ENCODE assay signal across 13 mouse cellular contexts in the genomic region with DNA sequence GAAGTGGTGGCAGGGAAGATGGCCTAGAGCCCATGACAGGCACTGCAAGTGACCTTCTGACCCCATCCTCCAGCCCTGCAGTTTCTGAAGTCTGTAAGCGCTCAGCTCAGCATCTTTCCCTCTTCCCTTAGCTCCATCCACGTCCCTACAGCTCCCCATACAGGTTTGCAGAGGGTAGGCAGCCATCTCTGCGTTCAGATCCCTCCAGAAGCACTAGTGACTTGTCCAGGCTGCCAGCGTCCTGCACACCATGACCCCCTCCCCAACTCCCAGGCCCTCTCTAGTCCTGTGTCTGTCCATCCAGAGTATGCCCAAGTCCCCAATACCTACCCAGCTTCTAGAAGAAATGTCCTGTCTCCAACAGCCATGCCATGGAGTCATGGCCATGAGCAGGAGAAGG. TPM values are rescaled to one million over a fixed set of nuclear protein-coding genes. Genes with fewer than 3 reads are reported as not detected.
A peak's percentile ranks its signal among the peaks of the same experiment; 100 is the strongest.
DNase-seq lines count a peak whose midpoint lies in the region; ATAC-seq and TF ChIP-seq lines count a peak whose summit lies in the region.
"Had no signal": no experiment of that assay in that cellular context is flagged by ENCODE, and none has a peak within 500 bp of the region (broad histone marks: within the 10 kb centered on the region; RNA-seq: fewer than 3 reads in every experiment).

No protein-coding gene starts in this region.

- no peak for ATAC-seq in megakaryocyte, adult 5-6 weeks (ENCODE audit: poor library complexity, severe bottlenecking)

- peaks cover 2% of the 10 kb centered on the region; the same call in 1 of the 2 replicates for H3K79me2 ChIP-seq in heart, adult 2 months (replicated peaks; ENCODE audit: control insufficient read depth, insufficient read depth, low read length)

- H3K4me1 ChIP-seq in heart, adult 2 months (ENCODE audit: control insufficient read depth, insufficient read depth, low read length) = peaks cover 23% of the 10 kb centered on the region
- H3K4me1 ChIP-seq in megakaryocyte, embryonic 14.5 days = peaks cover 93% of the 10 kb centered on the region
- H3K4me1 ChIP-seq in embryonic fibroblast, embryonic 13.5 days (ENCODE audit: control insufficient read depth, insufficient read depth, low read length) = peaks cover 15% of the 10 kb centered on the region

- no peak overlapping the region for H3K4me3 ChIP-seq in heart, adult 2 months
- H3K4me3 ChIP-seq in megakaryocyte, embryonic 14.5 days (replicated peaks) = peak overlapping the region; percentile 14
- no peak overlapping the region for H3K4me3 ChIP-seq in embryonic fibroblast, embryonic 13.5 days (ENCODE audit: insufficient read depth, low read length)
- H3K4me3 ChIP-seq: embryonic facial prominence, embryonic 13.5 days had no signal

- H3K27me3 ChIP-seq in heart, adult 2 months (ENCODE audit: control insufficient read depth, insufficient read depth, low read length) = no peaks in the 10 kb centered on the region
- no peaks in the 10 kb centered on the region for H3K27me3 ChIP-seq in megakaryocyte, embryonic 14.5 days (replicated peaks)
- H3K27me3 ChIP-seq: embryonic facial prominence, embryonic 13.5 days had no signal

- 67% methylated on average over 4 of the region's 4 CpGs for WGBS in heart, adult 2 months

- TF ChIP-seq POLR2A in heart, adult 2 months (IDR thresholded peaks at IDR 0.05; ENCODE audit: insufficient read depth, low read depth, low read length) = no peak
- no peak for TF ChIP-seq POLR2A in embryonic fibroblast, embryonic 13.5 days (IDR thresholded peaks at IDR 0.05; ENCODE audit: low read depth, low read length)

- TF ChIP-seq EP300 in heart, adult 2 months (IDR thresholded peaks at IDR 0.05; ENCODE audit: insufficient read depth, low read depth, low read length) = no peak

- no peak for DNase-seq in heart, adult 2 months
- no peak for DNase-seq in heart, postnatal 4 days
- peak; percentile 46 for DNase-seq in NIH3T3 (ENCODE audit: low read depth)
- no peak for DNase-seq in gastrocnemius, postnatal 25 days
- DNase-seq in B cell, adult 2 months = no peak
- DNase-seq: lung, postnatal 14 days; thymus, adult 18-20 months had no signal

- H3K36me3 ChIP-seq in heart, adult 2 months (ENCODE audit: control insufficient read depth, insufficient read depth, low read length) = no peaks in the 10 kb centered on the region
- peaks cover 72% of the 10 kb centered on the region for H3K36me3 ChIP-seq in megakaryocyte, embryonic 14.5 days (replicated peaks; ENCODE audit: low read length)
- H3K36me3 ChIP-seq: embryonic facial prominence, embryonic 13.5 days had no signal

- TF ChIP-seq CTCF in heart, adult 2 months (IDR thresholded peaks at IDR 0.05) = peak; percentile 41
- TF ChIP-seq CTCF in embryonic fibroblast, embryonic 13.5 days (IDR thresholded peaks at IDR 0.05; ENCODE audit: borderline replicate concordance, insufficient read depth, low read length) = no peak; the same call in 1 of the 2 replicates

- no peaks in the 10 kb centered on the region for H3K9me3 ChIP-seq in megakaryocyte, embryonic 14.5 days
- H3K9me3 ChIP-seq: embryonic facial prominence, embryonic 13.5 days had no signal

- no peak overlapping the region for H3K27ac ChIP-seq in heart, adult 2 months
- peak overlapping the region; percentile 8; the same call in 1 of the 2 replicates for H3K27ac ChIP-seq in embryonic fibroblast, embryonic 13.5 days (ENCODE audit: insufficient read depth, low read length)
- H3K27ac ChIP-seq: embryonic facial prominence, embryonic 13.5 days; kidney, postnatal 0 days had no signal

- intact Hi-C loops in heart, adult 2 months (cut with DNase I) = no loop called here

- H3K9ac ChIP-seq in heart, adult 2 months (ENCODE audit: low read depth, low read length) = no peak overlapping the region
- H3K9ac ChIP-seq: embryonic facial prominence, embryonic 13.5 days had no signal

RNA-seq across cellular contexts. Expression of gene Mapkapk3, which starts 11.6 kb away (rescaled TPM):
- 10 to 100 TPM; 29.0 to 36.0 TPM for total RNA-seq in heart, adult 2 months (2021)
- polyA plus RNA-seq in heart, adult 2 months (2012; rRNA removed) = 26.1 and 40.8 TPM in 2 replicates
- total RNA-seq in heart, postnatal 4 days (2021) = 10 to 100 TPM; 18.3 to 18.9 TPM
- 35.6 and 49.9 TPM in 2 replicates for polyA plus RNA-seq in megakaryocyte, embryonic 14.5 days (2012; ENCODE audit: insufficient read depth, low replicate concordance)
- 98.6 and 105 TPM in 2 replicates for total RNA-seq in megakaryocyte, adult 5-6 weeks (2015)
- total RNA-seq in megakaryocyte, adult 5-6 weeks (2017) = 156 and 174 TPM in 2 replicates
- 17.5 and 28.2 TPM in 2 replicates for polyA plus RNA-seq in embryonic fibroblast, embryonic 13.5 days (2011; ENCODE audit: insufficient read length, low read depth, missing spikeins)
- total RNA-seq in gastrocnemius, postnatal 25 days (2021) = 10 to 100 TPM; 27.7 to 32.1 TPM

RNA-seq across cellular contexts. Expression of gene Cish, which starts 17.7 kb away (rescaled TPM):
- 100 to 1,000 TPM; 151 to 167 TPM for total RNA-seq in heart, adult 2 months (2021)
- 89.8 and 118 TPM in 2 replicates for polyA plus RNA-seq in heart, adult 2 months (2012; rRNA removed)
- total RNA-seq in heart, postnatal 4 days (2021) = 100 to 1,000 TPM; 146 to 176 TPM
- 47.7 and 114 TPM in 2 replicates for polyA plus RNA-seq in megakaryocyte, embryonic 14.5 days (2012; ENCODE audit: insufficient read depth, low replicate concordance)
- total RNA-seq in megakaryocyte, adult 5-6 weeks (2015) = 1.7 and 5.3 TPM in 2 replicates
- 0.40 and 0.45 TPM in 2 replicates for total RNA-seq in megakaryocyte, adult 5-6 weeks (2017)
- polyA plus RNA-seq in embryonic fibroblast, embryonic 13.5 days (2011; ENCODE audit: insufficient read length, low read depth, missing spikeins) = 6.4 and 8.5 TPM in 2 replicates
- total RNA-seq in gastrocnemius, postnatal 25 days (2021) = 100 to 1,000 TPM in 1 of 2 experiments, 1 to 10 TPM in 1; 2.3 to 100 TPM

RNA-seq across cellular contexts. Expression of gene Dock3, which starts 46.4 kb away (rescaled TPM):
- 1 to 10 TPM; 6.6 to 9.0 TPM for total RNA-seq in heart, adult 2 months (2021)
- polyA plus RNA-seq in heart, adult 2 months (2012; rRNA removed) = 0.26 and 1.0 TPM in 2 replicates
- 1 to 10 TPM; 1.3 to 1.5 TPM for total RNA-seq in heart, postnatal 4 days (2021)
- 0.09 TPM in 1 of 2 replicates, not detected in the other for polyA plus RNA-seq in megakaryocyte, embryonic 14.5 days (2012; ENCODE audit: insufficient read depth, low replicate concordance)
- not detected in 2 replicates for total RNA-seq in megakaryocyte, adult 5-6 weeks (2015)
- total RNA-seq in megakaryocyte, adult 5-6 weeks (2017) = not detected in 2 replicates
- 0.12 and 0.18 TPM in 2 replicates for polyA plus RNA-seq in embryonic fibroblast, embryonic 13.5 days (2011; ENCODE audit: insufficient read length, low read depth, missing spikeins)
- under 1 TPM in 1 of 2 experiments, not detected in 1; 0.13 TPM for total RNA-seq in gastrocnemius, postnatal 25 days (2021)
- total RNA-seq: liver, adult 2 months had no signal
- polyA plus RNA-seq: liver, adult 2 months had no signal
